ENCODE assay signal across 8 mouse cellular contexts in the genomic region with DNA sequence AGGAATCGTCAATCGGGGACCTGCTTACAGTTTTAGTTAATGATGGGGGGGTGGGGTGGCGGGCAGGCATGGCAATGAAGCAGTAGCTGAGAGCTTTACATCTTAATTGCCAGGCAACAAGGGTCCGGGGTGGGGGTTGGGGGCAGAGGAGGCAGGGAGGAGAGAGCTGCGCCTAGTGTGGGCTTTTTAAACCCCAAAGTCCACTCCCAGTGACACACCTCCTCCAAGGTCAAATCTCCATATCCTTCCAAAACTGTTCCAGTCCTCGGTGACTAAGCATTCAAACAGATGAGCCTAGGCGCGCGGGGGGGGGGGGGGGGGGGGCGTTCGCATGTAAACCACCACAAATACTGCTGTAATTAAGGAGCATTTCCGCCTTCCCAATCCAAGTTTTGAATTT. TPM values are rescaled to one million over a fixed set of nuclear protein-coding genes. Genes with fewer than 3 reads are reported as not detected.
A peak's percentile ranks its signal among the peaks of the same experiment; 100 is the strongest.
DNase-seq lines count a peak whose midpoint lies in the region; ATAC-seq and TF ChIP-seq lines count a peak whose summit lies in the region.

No protein-coding gene starts in this region.

- H3K9ac ChIP-seq in CH12.LX (ENCODE audit: insufficient read depth, low read depth), result peak overlapping the region; percentile 71
- H3K9ac ChIP-seq in embryonic facial prominence, embryonic 15.5 days, result peak overlapping the region; percentile 33; the same call in 1 of the 2 replicates
- H3K9ac ChIP-seq in hindbrain, embryonic 16.5 days (ENCODE audit: low read depth, low read length), result peak overlapping the region; percentile 56
- peak overlapping the region; percentile 92 for H3K9ac ChIP-seq in liver, postnatal 0 days (replicated peaks)
- no peak overlapping the region for H3K9ac ChIP-seq in stomach, embryonic 15.5 days

- TF ChIP-seq EP300 in CH12.LX (IDR thresholded peaks at IDR 0.05; ENCODE audit: low read length), result no peak
- TF ChIP-seq EP300 in liver, postnatal 0 days (IDR thresholded peaks at IDR 0.05; ENCODE audit: low read depth), result no peak

- H3K27me3 ChIP-seq in CH12.LX (replicated peaks), result peaks cover 8% of the 10 kb centered on the region
- H3K27me3 ChIP-seq in embryonic facial prominence, embryonic 15.5 days, result no peaks in the 10 kb centered on the region
- no peaks in the 10 kb centered on the region for H3K27me3 ChIP-seq in hindbrain, embryonic 16.5 days (replicated peaks; ENCODE audit: control insufficient read depth, insufficient read depth, low read length)
- H3K27me3 ChIP-seq in liver, postnatal 0 days (ENCODE audit: insufficient read depth, low read length), result no peaks in the 10 kb centered on the region
- no peaks in the 10 kb centered on the region for H3K27me3 ChIP-seq in stomach, embryonic 15.5 days (replicated peaks)

- TF ChIP-seq CTCF in CH12.LX (conservative IDR thresholded peaks at IDR 0.05 in 1 of 2, IDR thresholded peaks at IDR 0.05 in 1 of 2; ENCODE audit: low read depth in 2 of 2, low read length in 2 of 2), result no peak
- no peak for TF ChIP-seq CTCF in liver, postnatal 0 days (IDR thresholded peaks at IDR 0.05; ENCODE audit: low read depth)

- DNase-seq in frontal cortex, postnatal 10 days (ENCODE audit: low spot score in 2 of 2), result peak; percentile 31 to 40
- DNase-seq in frontal cortex, postnatal 36 days (ENCODE audit: low spot score in 2 of 2), result no peak
- DNase-seq in CH12.LX (ENCODE audit: extremely low read depth), result peak; percentile 37
- DNase-seq in liver, postnatal 0 days, result peak; percentile 31
- no peak for DNase-seq in retina, postnatal 1 day

- H3K4me1 ChIP-seq in CH12.LX (ENCODE audit: control insufficient read depth in 1 of 2, insufficient read depth in 2 of 2), result peaks cover 4 to 11% of the 10 kb centered on the region in 2 experiments; a peak in 3 of 4 replicates
- H3K4me1 ChIP-seq in embryonic facial prominence, embryonic 15.5 days, result 0 out of 2 replicates have a peak, but pooled peaks cover 3% of the 10 kb centered on the region
- H3K4me1 ChIP-seq in hindbrain, embryonic 16.5 days (ENCODE audit: control insufficient read depth, insufficient read depth, low read depth, low read length), result no peaks in the 10 kb centered on the region
- H3K4me1 ChIP-seq in liver, postnatal 0 days (ENCODE audit: insufficient read depth), result peaks cover 3% of the 10 kb centered on the region; the same call in 1 of the 2 replicates
- no peaks in the 10 kb centered on the region for H3K4me1 ChIP-seq in stomach, embryonic 15.5 days

- ATAC-seq in embryonic facial prominence, embryonic 15.5 days (ENCODE audit: insufficient number of reproducible peaks, low FRiP score, low TSS enrichment, low read depth), result no peak
- ATAC-seq in hindbrain, embryonic 16.5 days, result peak; percentile 32
- ATAC-seq in liver, postnatal 0 days, result peak; percentile 35
- ATAC-seq in stomach, embryonic 15.5 days (ENCODE audit: insufficient read depth, low FRiP score, low read depth), result 0 out of 2 replicates have a peak, but pooled peaks have one; percentile 1

- H3K4me3 ChIP-seq in CH12.LX (replicated peaks in 1 of 3; ENCODE audit: low read depth in 2 of 3, low read length in 2 of 3, poor library complexity in 1 of 3), result peak overlapping the region; percentile 51 to 96 (median 93)
- H3K4me3 ChIP-seq in embryonic facial prominence, embryonic 15.5 days (replicated peaks), result peak overlapping the region; percentile 87
- H3K4me3 ChIP-seq in hindbrain, embryonic 16.5 days (ENCODE audit: low read length), result peak overlapping the region; percentile 91
- peak overlapping the region; percentile 89 for H3K4me3 ChIP-seq in liver, postnatal 0 days (ENCODE audit: low read depth, low read length)
- H3K4me3 ChIP-seq in stomach, embryonic 15.5 days (replicated peaks), result peak overlapping the region; percentile 77

- dilution Hi-C loops in CH12.LX (cut with MboI; ENCODE audit: extremely low pct_ligation_motif_present, extremely low pct_unique_long_range_greater_than_20kb, low sequenced_read_pairs), result no loop called here

- WGBS in embryonic facial prominence, embryonic 15.5 days, result 27% methylated on average over 8 of the region's 12 CpGs
- WGBS in hindbrain, embryonic 16.5 days, result 25% methylated on average over 7 of the region's 12 CpGs
- 34% methylated on average over 8 of the region's 12 CpGs for WGBS in liver, postnatal 0 days (ENCODE audit: insufficient replicate concordance)
- 31% methylated on average over 10 of the region's 12 CpGs for WGBS in stomach, embryonic 15.5 days

- no peak for TF ChIP-seq POLR2A in CH12.LX (IDR thresholded peaks at IDR 0.05; ENCODE audit: low read depth, low read length)

- no peak for TF ChIP-seq RAD21 in CH12.LX (IDR thresholded peaks at IDR 0.05; ENCODE audit: low read depth, low read length)

- 0 out of 2 replicates have a peak overlapping the region, but pooled peaks have one; percentile 27 for H3K4me2 ChIP-seq in CH12.LX (ENCODE audit: insufficient read depth, low read depth, poor library complexity, severe bottlenecking)
- peak overlapping the region; percentile 57 for H3K4me2 ChIP-seq in embryonic facial prominence, embryonic 15.5 days (replicated peaks)
- peak overlapping the region; percentile 58 for H3K4me2 ChIP-seq in hindbrain, embryonic 16.5 days (ENCODE audit: low read length)
- peak overlapping the region; percentile 82 for H3K4me2 ChIP-seq in liver, postnatal 0 days (ENCODE audit: low read depth, low read length)
- H3K4me2 ChIP-seq in stomach, embryonic 15.5 days, result peak overlapping the region; percentile 50

- peaks cover 20% of the 10 kb centered on the region for H3K79me2 ChIP-seq in CH12.LX (replicated peaks; ENCODE audit: control insufficient read depth, extremely low read depth, insufficient read depth, poor library complexity, severe bottlenecking)

- peaks cover 19% of the 10 kb centered on the region for H3K9me3 ChIP-seq in CH12.LX (replicated peaks; ENCODE audit: low read length)
- no peaks in the 10 kb centered on the region for H3K9me3 ChIP-seq in embryonic facial prominence, embryonic 15.5 days (replicated peaks)
- no peaks in the 10 kb centered on the region for H3K9me3 ChIP-seq in hindbrain, embryonic 16.5 days (ENCODE audit: control insufficient read depth, low read length)
- H3K9me3 ChIP-seq in liver, postnatal 0 days (ENCODE audit: low read length), result no peaks in the 10 kb centered on the region
- no peaks in the 10 kb centered on the region for H3K9me3 ChIP-seq in stomach, embryonic 15.5 days

- H3K27ac ChIP-seq in CH12.LX (ENCODE audit: insufficient read depth, low read depth), result no peak overlapping the region
- H3K27ac ChIP-seq in embryonic facial prominence, embryonic 15.5 days (replicated peaks), result peak overlapping the region; percentile 96
- peak overlapping the region; percentile 77 for H3K27ac ChIP-seq in hindbrain, embryonic 16.5 days (ENCODE audit: low read depth, low read length)
- H3K27ac ChIP-seq in liver, postnatal 0 days (ENCODE audit: low read depth), result peak overlapping the region; percentile 87
- H3K27ac ChIP-seq in stomach, embryonic 15.5 days, result peak overlapping the region; percentile 89

- in situ Hi-C loops in CH12.LX (cut with MboI; ENCODE audit: low pct_ligation_motif_present, low pct_unique_long_range_greater_than_20kb, low sequenced_read_pairs), result no loop called here

- H3K36me3 ChIP-seq in CH12.LX (replicated peaks in 1 of 2; ENCODE audit: control insufficient read depth in 1 of 2, insufficient read depth in 1 of 2, low read length in 1 of 2), result peaks cover 3 to 15% of the 10 kb centered on the region in 2 experiments
- peaks cover 5% of the 10 kb centered on the region; the same call in 1 of the 2 replicates for H3K36me3 ChIP-seq in embryonic facial prominence, embryonic 15.5 days
- H3K36me3 ChIP-seq in hindbrain, embryonic 16.5 days (ENCODE audit: control insufficient read depth, insufficient read depth, low read length), result no peaks in the 10 kb centered on the region; the same call in 1 of the 2 replicates
- peaks cover 7% of the 10 kb centered on the region for H3K36me3 ChIP-seq in liver, postnatal 0 days (replicated peaks; ENCODE audit: insufficient read depth, low read length)
- H3K36me3 ChIP-seq in stomach, embryonic 15.5 days, result 0 out of 2 replicates have a peak, but pooled peaks cover 3% of the 10 kb centered on the region

TF ChIP-seq in CH12.LX, 34 proteins besides CTCF, POLR2A, EP300 and RAD21 (continues in another document):
- no peak for TF ChIP-seq JUND (conservative IDR thresholded peaks at IDR 0.05; ENCODE audit: low read depth, low read length)
- no peak for TF ChIP-seq POLR2AphosphoS2 (IDR thresholded peaks at IDR 0.05; ENCODE audit: low read depth, low read length)
- TF ChIP-seq MAX (IDR thresholded peaks at IDR 0.05; ENCODE audit: low read length), result no peak
- TF ChIP-seq ZMIZ1 (IDR thresholded peaks at IDR 0.05; ENCODE audit: low read depth, low read length), result no peak
- TF ChIP-seq UBTF (IDR thresholded peaks at IDR 0.05; ENCODE audit: low read depth, low read length), result no peak
- TF ChIP-seq KAT2A (IDR thresholded peaks at IDR 0.05; ENCODE audit: insufficient replicate concordance, low read length), result no peak
- TF ChIP-seq ZC3H11A (IDR thresholded peaks at IDR 0.05; ENCODE audit: low read depth, low read length), result no peak
- TF ChIP-seq MEF2A (IDR thresholded peaks at IDR 0.05; ENCODE audit: borderline replicate concordance, low read depth, low read length), result no peak
- no peak for TF ChIP-seq HCFC1 (IDR thresholded peaks at IDR 0.05; ENCODE audit: low read depth, low read length)
- TF ChIP-seq BHLHE40 (IDR thresholded peaks at IDR 0.05; ENCODE audit: low read depth, low read length), result no peak
- no peak for TF ChIP-seq MYC (IDR thresholded peaks at IDR 0.05; ENCODE audit: low read depth, low read length)
- TF ChIP-seq ZNF384 (IDR thresholded peaks at IDR 0.05; ENCODE audit: low read depth, low read length), result no peak

RNA-seq across cellular contexts. Expression of a gene that starts 0.5 kb away (rescaled TPM):
- total RNA-seq in CH12.LX (2012; rRNA removed) (60.2 and 66.0 TPM in 2 replicates), CH12.LX (2014; rRNA removed) (133 and 135 TPM in 2 replicates)
- polyA plus RNA-seq in CH12.LX (2012; ENCODE audit: insufficient read length, low read depth), result 154 and 168 TPM in 2 replicates
- 215 TPM in 2 replicates for polyA plus RNA-seq in embryonic facial prominence, embryonic 15.5 days (2015; fragmentation: Nextera tagmentation; extraction: Ambion mirVana)
- 172 and 196 TPM in 2 replicates for polyA plus RNA-seq in hindbrain, embryonic 16.5 days (2015; fragmentation: Nextera tagmentation; extraction: Ambion mirVana)
- polyA plus RNA-seq in liver, postnatal 0 days (2015; fragmentation: Nextera tagmentation; extraction: Ambion mirVana), result 108 and 109 TPM in 2 replicates
- polyA plus RNA-seq in stomach, embryonic 15.5 days (2015; fragmentation: Nextera tagmentation; extraction: Ambion mirVana), result 184 and 210 TPM in 2 replicates

RNA-seq across cellular contexts. Expression of a gene that starts 37.3 kb away (rescaled TPM):
- 271 and 341 TPM in 2 replicates for total RNA-seq in CH12.LX (2012; rRNA removed)
- total RNA-seq in CH12.LX (2014; rRNA removed), result 538 and 617 TPM in 2 replicates
- 355 and 362 TPM in 2 replicates for polyA plus RNA-seq in CH12.LX (2012; ENCODE audit: insufficient read length, low read depth)
- 518 and 555 TPM in 2 replicates for polyA plus RNA-seq in embryonic facial prominence, embryonic 15.5 days (2015; fragmentation: Nextera tagmentation; extraction: Ambion mirVana)
- 489 and 503 TPM in 2 replicates for polyA plus RNA-seq in hindbrain, embryonic 16.5 days (2015; fragmentation: Nextera tagmentation; extraction: Ambion mirVana)
- polyA plus RNA-seq in liver, postnatal 0 days (2015; fragmentation: Nextera tagmentation; extraction: Ambion mirVana), result 288 and 297 TPM in 2 replicates
- 521 and 644 TPM in 2 replicates for polyA plus RNA-seq in stomach, embryonic 15.5 days (2015; fragmentation: Nextera tagmentation; extraction: Ambion mirVana)

Comparison
In these comparisons a context has a peak if more than half of its experiments do, and no peak if none do; other contexts are left out.
1. DNase-seq: peak in frontal cortex, postnatal 10 days (2 of 2), CH12.LX (single experiment) and liver, postnatal 0 days (single experiment); none in frontal cortex, postnatal 36 days (0 of 2) and retina, postnatal 1 day (single experiment).
2. H3K4me2 ChIP-seq: peak in every context shown above with its lines; median percentile 82 in liver, postnatal 0 days; 58 in hindbrain, embryonic 16.5 days; 57 in embryonic facial prominence, embryonic 15.5 days; 50 in stomach, embryonic 15.5 days; 27 in CH12.LX.
3. Peak in every context shown above with its lines, with median percentiles within 50 percentile points of each other: H3K4me3 ChIP-seq.